Mouse (Mus musculus): Measurements from ENCODE around the gene Sptan1.

DNA sequence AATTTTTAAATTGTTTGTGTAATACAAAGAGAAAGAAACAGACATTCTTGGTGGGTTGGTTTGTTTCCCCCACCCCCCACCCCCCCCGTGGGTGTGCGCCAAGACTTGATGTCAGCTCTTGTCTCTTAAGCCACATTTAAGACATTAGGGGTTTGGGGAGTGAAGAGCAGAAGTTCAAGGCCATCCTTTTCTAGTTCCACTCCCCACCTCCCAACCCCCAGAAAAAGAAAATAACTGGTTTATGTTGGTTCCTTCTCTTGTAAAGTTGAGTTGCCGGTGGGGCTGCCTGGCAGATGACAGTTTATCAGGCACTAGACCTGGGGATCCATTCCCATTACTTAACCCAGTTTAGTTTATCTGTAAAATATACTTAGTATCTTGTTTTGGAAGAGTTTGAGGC is 98.9 kb downstream of the Sptan1 start:
- TF ChIP-seq ZC3H11A (IDR thresholded peaks at IDR 0.05; ENCODE audit: borderline replicate concordance, low read depth, low read length) (no peak), HCFC1 (IDR thresholded peaks at IDR 0.05; ENCODE audit: borderline replicate concordance, insufficient read depth, low read length) (no peak), MAFK (IDR thresholded peaks at IDR 0.05; ENCODE audit: insufficient read depth, low read depth, low read length) (no peak), CHD2 (IDR thresholded peaks at IDR 0.05; ENCODE audit: low read depth, low read length) (no peak), ZNF384 (IDR thresholded peaks at IDR 0.05; ENCODE audit: low read depth, low read length) (no peak)
